ENCODE assay signal across 18 mouse cellular contexts in genomic region chr15:98134034-98134433, GRCm38 (mm10). TPM values are rescaled to one million over a fixed set of nuclear protein-coding genes. Genes with fewer than 3 reads are reported as not detected.
A peak's percentile ranks its signal among the peaks of the same experiment; 100 is the strongest.
DNase-seq lines count a peak whose midpoint lies in the region; TF ChIP-seq lines count a peak whose summit lies in the region.
"Had no signal": no experiment of that assay in that cellular context is flagged by ENCODE, and none has a peak within 500 bp of the region (broad histone marks: within the 10 kb centered on the region; RNA-seq: fewer than 3 reads in every experiment).

No protein-coding gene starts in this region.

- H3K4me3 ChIP-seq in heart, adult 2 months, result no peak overlapping the region
- no peak overlapping the region for H3K4me3 ChIP-seq in MEL (ENCODE audit: control insufficient read depth in 1 of 2, insufficient read depth in 1 of 2, low read depth in 2 of 2, low read length in 2 of 2)
- H3K4me3 ChIP-seq in cortical plate, adult 2 months (ENCODE audit: insufficient read depth, low read length), result no peak overlapping the region
- H3K4me3 ChIP-seq: erythroblast, embryonic 14.5 days; heart, embryonic 15.5 days; hindbrain, embryonic 13.5 days; limb, embryonic 12.5 days; liver, embryonic 13.5 days; lung, embryonic 15.5 days had no signal

- peaks cover 18% of the 10 kb centered on the region for H3K36me3 ChIP-seq in heart, adult 2 months (ENCODE audit: control insufficient read depth, insufficient read depth, low read length)
- peaks cover 0 to 26% of the 10 kb centered on the region in 2 experiments; a peak in 2 of 4 replicates for H3K36me3 ChIP-seq in MEL (ENCODE audit: control insufficient read depth in 1 of 2, insufficient read depth in 2 of 2, low read length in 2 of 2)

- no peaks in the 10 kb centered on the region for H3K9me3 ChIP-seq in MEL (replicated peaks; ENCODE audit: insufficient read depth, low read length)
- H3K9me3 ChIP-seq: heart, embryonic 15.5 days; hindbrain, embryonic 13.5 days; limb, embryonic 12.5 days; liver, embryonic 13.5 days; lung, embryonic 15.5 days had no signal

- no peak for TF ChIP-seq CTCF in heart, adult 2 months (IDR thresholded peaks at IDR 0.05)
- TF ChIP-seq CTCF in MEL (IDR thresholded peaks at IDR 0.05 in 2 of 3, conservative IDR thresholded peaks at IDR 0.05 in 1 of 3; ENCODE audit: control insufficient read depth in 1 of 3, insufficient read depth in 1 of 3, low read depth in 2 of 3, low read length in 3 of 3, poor library complexity in 1 of 3, severe bottlenecking in 1 of 3), result no peak
- no peak for TF ChIP-seq CTCF in cortical plate, adult 2 months (IDR thresholded peaks at IDR 0.05; ENCODE audit: extremely low read depth, insufficient read depth, low read length)

- no peak overlapping the region for H3K9ac ChIP-seq in heart, adult 2 months (ENCODE audit: low read depth, low read length)
- H3K9ac ChIP-seq in MEL (ENCODE audit: control insufficient read depth, low read depth, low read length, poor library complexity, severe bottlenecking), result no peak overlapping the region
- H3K9ac ChIP-seq: heart, embryonic 15.5 days; hindbrain, embryonic 13.5 days; limb, embryonic 12.5 days; liver, embryonic 13.5 days; lung, embryonic 15.5 days had no signal

- TF ChIP-seq EP300 in heart, adult 2 months (IDR thresholded peaks at IDR 0.05; ENCODE audit: insufficient read depth, low read depth, low read length), result no peak
- no peak for TF ChIP-seq EP300 in MEL (IDR thresholded peaks at IDR 0.05; ENCODE audit: low read depth in 1 of 2, low read length in 2 of 2)

- no peaks in the 10 kb centered on the region for H3K27me3 ChIP-seq in heart, adult 2 months (ENCODE audit: control insufficient read depth, insufficient read depth, low read length)
- no peaks in the 10 kb centered on the region for H3K27me3 ChIP-seq in MEL (ENCODE audit: control insufficient read depth in 1 of 2, insufficient read depth in 2 of 2, low read length in 2 of 2)
- H3K27me3 ChIP-seq: heart, embryonic 15.5 days; hindbrain, embryonic 13.5 days; limb, embryonic 12.5 days; liver, embryonic 13.5 days; lung, embryonic 15.5 days had no signal

- no peaks in the 10 kb centered on the region for H3K79me2 ChIP-seq in heart, adult 2 months (replicated peaks; ENCODE audit: control insufficient read depth, insufficient read depth, low read length)
- H3K79me2 ChIP-seq in MEL (ENCODE audit: control insufficient read depth, insufficient read depth, low read length, poor library complexity), result no peaks in the 10 kb centered on the region

- intact Hi-C loops in heart, adult 2 months (cut with DNase I), result no loop called here
- intact Hi-C loops in left cerebral cortex, postnatal 14 days (cut with DNase I), result no loop called here

- peaks cover 4% of the 10 kb centered on the region; the same call in 1 of the 2 replicates for H3K4me1 ChIP-seq in heart, adult 2 months (ENCODE audit: control insufficient read depth, insufficient read depth, low read length)
- H3K4me1 ChIP-seq in MEL (ENCODE audit: control insufficient read depth in 1 of 2, insufficient read depth in 2 of 2, low read length in 2 of 2), result no peaks in the 10 kb centered on the region
- H3K4me1 ChIP-seq in cortical plate, adult 2 months (ENCODE audit: control insufficient read depth, insufficient read depth, low read length), result no peaks in the 10 kb centered on the region
- H3K4me1 ChIP-seq: heart, embryonic 15.5 days; hindbrain, embryonic 13.5 days; limb, embryonic 12.5 days; liver, embryonic 13.5 days; lung, embryonic 15.5 days had no signal

- DNase-seq in heart, adult 2 months, result no peak
- DNase-seq in heart, postnatal 4 days, result no peak
- peak; percentile 43 to 54 for DNase-seq in left cerebral cortex, postnatal 14 days (ENCODE audit: low spot score in 2 of 2)
- no peak for DNase-seq in left cerebral cortex, adult 18-20 months (ENCODE audit: low spot score in 2 of 2)
- DNase-seq in MEL (ENCODE audit: low read depth, low spot score), result no peak
- no peak for DNase-seq in testis, postnatal 10 days (ENCODE audit: low spot score)
- DNase-seq: liver, embryonic 13.5 days; retina, postnatal 1 day; spleen, adult 18-20 months; thymus, adult 2 months had no signal

- WGBS in heart, adult 2 months, result 61% methylated on average over 4 of the region's 4 CpGs

- TF ChIP-seq POLR2A in heart, adult 2 months (IDR thresholded peaks at IDR 0.05; ENCODE audit: insufficient read depth, low read depth, low read length), result no peak
- TF ChIP-seq POLR2A in MEL (IDR thresholded peaks at IDR 0.05; ENCODE audit: control insufficient read depth in 1 of 2, insufficient read depth in 1 of 2, low read depth in 1 of 2, low read length in 2 of 2, poor library complexity in 1 of 2), result no peak
- no peak for TF ChIP-seq POLR2A in cortical plate, adult 2 months (IDR thresholded peaks at IDR 0.05; ENCODE audit: extremely low read depth, insufficient read depth, low read length)

- peak overlapping the region; percentile 2 for H3K27ac ChIP-seq in heart, adult 2 months
- H3K27ac ChIP-seq in MEL (ENCODE audit: control insufficient read depth, low read depth, low read length), result no peak overlapping the region
- H3K27ac ChIP-seq in cortical plate, adult 2 months (ENCODE audit: insufficient read depth, low read length), result peak overlapping the region; percentile 43; the same call in 1 of the 2 replicates
- H3K27ac ChIP-seq: heart, embryonic 15.5 days; hindbrain, embryonic 13.5 days; limb, embryonic 12.5 days; liver, embryonic 13.5 days; lung, embryonic 15.5 days; macrophage had no signal

- no peak for TF ChIP-seq RAD21 in MEL (IDR thresholded peaks at IDR 0.05; ENCODE audit: low read depth, low read length)

TF ChIP-seq in MEL, 35 proteins besides CTCF, POLR2A, EP300 and RAD21:
- TF ChIP-seq CHD2 (IDR thresholded peaks at IDR 0.05; ENCODE audit: low read length) (no peak), ZKSCAN1 (IDR thresholded peaks at IDR 0.05; ENCODE audit: low read depth, low read length) (0 out of 2 replicates have a peak, but pooled peaks have one; percentile 41)

RNA-seq across cellular contexts. Expression of gene Asb8, which starts 31.4 kb away (rescaled TPM):
- 100 to 1,000 TPM; 105 to 118 TPM for total RNA-seq in heart, adult 2 months (2021)
- 104 and 172 TPM in 2 replicates for polyA plus RNA-seq in heart, adult 2 months (2012; rRNA removed)
- 100 to 1,000 TPM in 1 of 2 experiments, 10 to 100 TPM in 1; 97.9 to 103 TPM for total RNA-seq in heart, postnatal 4 days (2021)
- 10 to 100 TPM; 43.4 to 45.4 TPM for total RNA-seq in left cerebral cortex, postnatal 14 days (2021)
- total RNA-seq in left cerebral cortex, adult 18-20 months (2021), result 10 to 100 TPM; 49.5 to 53.6 TPM
- 28.7 and 33.1 TPM in 2 replicates for total RNA-seq in MEL (2012; rRNA removed)
- 10 to 100 TPM in 1 of 2 experiments, not detected in 1; 38.2 TPM for polyA plus RNA-seq in MEL (2012; ENCODE audit: insufficient read depth in 1 of 2, insufficient read length in 2 of 2, low read depth in 1 of 2, low replicate concordance in 2 of 2, missing spikeins in 1 of 2)
- polyA plus RNA-seq in cortical plate, adult 2 months (2012; rRNA removed), result 66.5 and 69.5 TPM in 2 replicates

RNA-seq across cellular contexts. Expression of gene Ccdc184, which starts 32.9 kb away (rescaled TPM):
- total RNA-seq in heart, adult 2 months (2021), result under 1 TPM; 0.52 to 0.63 TPM
- polyA plus RNA-seq in heart, adult 2 months (2012; rRNA removed), result 0.61 and 0.94 TPM in 2 replicates
- under 1 TPM; 0.74 to 0.92 TPM for total RNA-seq in heart, postnatal 4 days (2021)
- 10 to 100 TPM; 28.3 TPM for total RNA-seq in left cerebral cortex, postnatal 14 days (2021)
- total RNA-seq in left cerebral cortex, adult 18-20 months (2021), result 10 to 100 TPM; 22.5 to 23.2 TPM
- not detected in 2 replicates for total RNA-seq in MEL (2012; rRNA removed)
- under 1 TPM in 1 of 2 experiments, not detected in 1; 0.52 TPM for polyA plus RNA-seq in MEL (2012; ENCODE audit: insufficient read depth in 1 of 2, insufficient read length in 2 of 2, low read depth in 1 of 2, low replicate concordance in 2 of 2, missing spikeins in 1 of 2)
- 22.6 and 23.0 TPM in 2 replicates for polyA plus RNA-seq in cortical plate, adult 2 months (2012; rRNA removed)
- total RNA-seq: gastrocnemius, adult 8-10 months had no signal
- polyA plus RNA-seq: erythroblast, embryonic 14.5 days; macrophage had no signal

RNA-seq across cellular contexts. Expression of gene Senp1, which starts 40.5 kb away (rescaled TPM):
- total RNA-seq in heart, adult 2 months (2021), result 1 to 10 TPM; 9.8 to 10.0 TPM
- polyA plus RNA-seq in heart, adult 2 months (2012; rRNA removed), result 5.3 and 10.1 TPM in 2 replicates
- total RNA-seq in heart, postnatal 4 days (2021), result 10 to 100 TPM; 23.5 to 27.2 TPM
- 10 to 100 TPM; 11.8 to 13.7 TPM for total RNA-seq in left cerebral cortex, postnatal 14 days (2021)
- 10 to 100 TPM; 11.7 to 11.8 TPM for total RNA-seq in left cerebral cortex, adult 18-20 months (2021)
- total RNA-seq in MEL (2012; rRNA removed), result 34.1 and 41.4 TPM in 2 replicates
- polyA plus RNA-seq in MEL (2012; ENCODE audit: insufficient read depth in 1 of 2, insufficient read length in 2 of 2, low read depth in 1 of 2, low replicate concordance in 2 of 2, missing spikeins in 1 of 2), result 10 to 100 TPM in 1 of 2 experiments, not detected in 1; 96.5 TPM
- polyA plus RNA-seq in cortical plate, adult 2 months (2012; rRNA removed), result 10.3 and 10.6 TPM in 2 replicates

RNA-seq across cellular contexts. Expression of gene Pfkm, which starts 41.6 kb away (rescaled TPM):
- 100 to 1,000 TPM; 800 to 921 TPM for total RNA-seq in heart, adult 2 months (2021)
- polyA plus RNA-seq in heart, adult 2 months (2012; rRNA removed), result 521 and 828 TPM in 2 replicates
- total RNA-seq in heart, postnatal 4 days (2021), result 100 to 1,000 TPM; 413 to 425 TPM
- total RNA-seq in left cerebral cortex, postnatal 14 days (2021), result 100 to 1,000 TPM; 349 to 369 TPM
- 100 to 1,000 TPM; 399 to 431 TPM for total RNA-seq in left cerebral cortex, adult 18-20 months (2021)
- 96.0 and 150 TPM in 2 replicates for total RNA-seq in MEL (2012; rRNA removed)
- 100 to 1,000 TPM in 1 of 2 experiments, not detected in 1; 125 TPM for polyA plus RNA-seq in MEL (2012; ENCODE audit: insufficient read depth in 1 of 2, insufficient read length in 2 of 2, low read depth in 1 of 2, low replicate concordance in 2 of 2, missing spikeins in 1 of 2)
- polyA plus RNA-seq in cortical plate, adult 2 months (2012; rRNA removed), result 391 and 405 TPM in 2 replicates

Comparison
In these comparisons a context has a peak if more than half of its experiments do, and no peak if none do; other contexts are left out.
1. DNase-seq: peak in left cerebral cortex, postnatal 14 days (2 of 2); none in heart, adult 2 months (0 of 2), heart, postnatal 4 days (single experiment), left cerebral cortex, adult 18-20 months (0 of 2), MEL (single experiment) and testis, postnatal 10 days (single experiment).
2. RNA of gene Ccdc184, which starts 32.9 kb away (total RNA-seq): 28.3 TPM in left cerebral cortex, postnatal 14 days and 22.5 to 23.2 TPM in left cerebral cortex, adult 18-20 months; 0.74 to 0.92 TPM in heart, postnatal 4 days, 0.52 to 0.63 TPM in heart, adult 2 months and not detected in MEL; every median in the first group is over 10 times any median in the second.